Mouse (Mus musculus) 3134 (cell line): ENCODE results near the gene Stam.
A peak's percentile ranks its signal among the peaks of the same experiment; 100 is the strongest.

Experiments used
- DNase-seq: peaks from one replicate; pipeline ENCODE4 v3.0.0-alpha.2; 2011; ENCODE audit warnings: low spot score; ENCODE audit not compliant: insufficient read length; ENCODE audit errors: extremely low read depth

Gene Stam

GRCm38 (mm10) chr2:14107673-14108072 lies 33.8 kb downstream of the Stam start:
- DNase-seq, result no peak

DNA sequence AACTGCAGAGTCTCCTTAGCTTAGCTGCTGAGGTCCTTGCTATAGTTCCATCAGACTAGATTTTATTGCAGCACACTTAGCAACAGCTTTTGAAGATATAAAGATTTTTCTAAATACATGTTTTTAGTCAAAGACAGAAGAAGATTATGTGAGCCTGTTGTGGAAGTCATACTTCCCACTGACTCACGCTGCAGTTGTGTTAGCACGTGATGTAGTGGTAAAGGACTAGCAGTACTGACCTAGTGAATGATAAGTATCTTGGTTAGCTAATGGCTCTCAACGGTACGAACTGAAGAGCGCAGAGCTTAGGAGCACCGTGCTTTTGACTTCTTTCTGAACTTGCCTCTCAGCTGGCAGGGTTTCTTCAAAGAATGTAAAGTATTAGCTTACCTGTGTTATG lies 52.5 kb downstream of the Stam start:
- no peak for DNase-seq

DNA sequence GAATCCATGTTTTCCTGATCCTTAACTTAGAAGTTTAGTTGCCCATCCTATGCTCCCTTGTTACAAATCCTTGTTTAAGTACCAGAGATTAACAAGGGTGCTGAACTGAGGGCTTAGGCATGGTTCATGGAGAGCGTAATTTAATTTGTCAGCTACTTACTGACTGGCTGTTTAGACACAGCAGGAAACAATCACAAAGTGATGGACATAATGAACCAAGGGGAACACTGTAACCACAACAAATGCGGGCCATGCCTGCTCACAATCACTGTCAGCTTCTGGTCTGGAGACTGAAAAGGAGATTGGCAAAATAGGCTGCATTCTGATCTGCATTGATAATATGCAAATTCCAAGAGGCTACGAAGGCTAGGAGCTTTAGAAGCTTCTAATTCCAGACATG lies 53.7 kb downstream of the Stam start:
- no peak for DNase-seq

DNA sequence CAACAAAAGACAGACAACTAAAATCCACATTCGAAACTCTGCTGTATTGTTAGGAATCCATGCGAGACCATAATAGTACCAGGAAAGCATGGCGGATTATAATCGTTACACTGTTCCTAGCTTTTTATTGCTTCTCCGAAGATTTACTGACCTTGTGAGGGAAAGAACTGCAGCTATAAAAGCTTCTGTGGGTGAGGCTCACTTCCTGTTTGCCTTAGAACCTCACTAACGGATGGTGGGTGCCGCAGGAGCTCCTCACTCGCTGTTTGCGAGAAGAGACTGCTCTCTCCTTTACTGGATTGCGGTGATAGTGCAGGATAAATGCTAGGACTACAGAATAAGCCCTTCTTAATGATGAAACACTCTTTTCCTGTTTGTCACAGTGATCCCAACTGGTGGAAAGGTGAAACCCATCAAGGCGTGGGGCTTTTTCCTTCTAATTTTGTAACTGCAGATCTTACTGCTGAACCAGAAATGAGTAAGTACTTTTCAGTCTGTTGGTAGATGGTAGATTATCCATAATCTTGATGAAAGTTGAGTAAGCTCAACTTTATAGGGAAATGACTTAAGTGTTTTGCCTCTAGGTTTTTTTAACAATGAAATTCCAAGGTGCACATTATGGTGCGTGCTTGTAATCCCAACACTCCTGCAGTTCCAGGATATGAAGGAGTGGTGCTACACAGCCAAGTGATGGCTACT lies 56.9 kb downstream of the Stam start:
- DNase-seq, result no peak

- DNase-seq, result no peak
Observed at GRCm38 (mm10) chr2:14132468-14133326, 58.8 kb downstream of the Stam start.

DNA sequence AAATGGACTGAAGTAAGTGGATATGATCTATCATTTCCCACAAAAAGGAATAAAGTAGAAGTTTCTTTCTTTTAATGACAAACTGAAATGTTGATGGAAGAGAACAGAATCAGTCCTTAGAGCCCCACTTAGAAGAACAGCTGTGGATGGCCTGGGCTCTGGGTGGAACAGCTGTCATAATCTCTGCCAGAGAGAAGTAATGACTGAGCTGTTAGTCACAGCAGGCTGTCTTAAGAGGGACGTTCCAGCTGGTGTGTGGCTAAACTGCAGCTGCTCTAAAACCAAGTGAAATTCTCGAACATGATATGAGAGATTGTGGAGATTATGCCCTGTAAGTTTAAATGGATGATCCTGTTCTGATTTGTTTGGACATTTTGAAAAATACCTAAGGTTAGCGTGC lies 63.0 kb downstream of the Stam start:
- DNase-seq, result peak; percentile 13

DNA sequence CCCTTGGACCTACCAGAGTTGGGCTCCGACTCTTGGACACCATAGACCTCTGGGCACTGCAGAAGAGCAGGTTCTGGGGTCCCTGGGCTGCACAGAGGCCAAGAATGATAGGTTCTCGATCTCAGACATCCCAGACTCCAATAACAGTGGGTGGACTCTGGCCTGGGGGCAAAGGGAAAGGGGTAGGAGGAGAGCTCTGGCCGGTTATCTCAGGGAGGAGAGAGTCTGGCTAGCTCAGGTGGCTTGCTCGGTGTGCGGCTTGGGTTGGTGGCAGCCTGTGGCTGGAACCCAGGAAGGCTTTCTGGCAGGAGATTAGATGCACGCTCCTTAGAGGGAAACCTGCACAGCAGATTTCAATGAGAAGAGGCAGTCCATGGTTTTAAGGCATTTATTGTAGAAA lies 65.7 kb downstream of the Stam start:
- DNase-seq, result no peak

DNA sequence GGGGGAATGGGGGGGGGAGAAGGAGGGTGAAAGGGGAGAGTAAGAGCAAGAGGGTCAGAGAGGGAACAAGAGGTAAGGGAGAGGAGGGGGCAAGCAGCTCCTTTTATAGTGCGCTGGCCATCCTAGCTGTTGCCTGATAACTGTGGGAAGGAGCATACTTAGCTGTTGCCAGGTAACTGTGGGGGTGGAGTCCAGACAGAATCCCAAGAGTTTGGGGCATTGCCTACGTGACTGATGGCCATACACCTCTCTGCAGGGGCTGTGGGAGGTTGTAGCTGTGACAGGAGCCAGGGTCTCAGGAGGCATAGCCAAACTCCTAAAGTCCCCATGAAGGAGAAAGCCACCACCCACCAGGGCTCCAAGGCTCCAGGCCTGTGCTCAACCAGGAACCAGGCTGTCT lies 66.1 kb downstream of the Stam start:
- no peak for DNase-seq

- DNase-seq, result no peak
Observed at GRCm38 (mm10) chr2:14145311-14145710, 71.4 kb downstream of the Stam start.

GRCm38 (mm10) chr2:14146913-14147312 lies 73.0 kb downstream of the Stam start:
- no peak for DNase-seq

DNA sequence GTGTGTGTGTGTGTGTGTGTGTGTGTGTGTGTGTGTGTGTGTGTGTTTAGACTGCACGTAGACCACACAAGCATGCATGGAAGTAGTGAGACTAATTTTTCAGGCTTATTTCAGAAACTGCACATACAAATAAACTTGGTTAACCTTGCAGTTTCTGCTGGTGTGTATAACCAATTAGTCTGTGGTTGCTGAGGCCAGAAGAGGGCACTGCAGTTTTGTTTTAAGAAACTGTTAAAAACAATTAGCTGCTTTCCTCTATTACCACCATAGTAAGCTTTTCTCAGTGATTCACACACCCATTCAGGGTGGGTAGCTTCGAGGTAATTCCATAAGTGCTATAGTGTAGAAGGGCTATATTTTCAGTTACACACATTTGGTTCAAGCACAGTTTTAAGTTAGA lies 76.9 kb downstream of the Stam start:
- no peak for DNase-seq

DNA sequence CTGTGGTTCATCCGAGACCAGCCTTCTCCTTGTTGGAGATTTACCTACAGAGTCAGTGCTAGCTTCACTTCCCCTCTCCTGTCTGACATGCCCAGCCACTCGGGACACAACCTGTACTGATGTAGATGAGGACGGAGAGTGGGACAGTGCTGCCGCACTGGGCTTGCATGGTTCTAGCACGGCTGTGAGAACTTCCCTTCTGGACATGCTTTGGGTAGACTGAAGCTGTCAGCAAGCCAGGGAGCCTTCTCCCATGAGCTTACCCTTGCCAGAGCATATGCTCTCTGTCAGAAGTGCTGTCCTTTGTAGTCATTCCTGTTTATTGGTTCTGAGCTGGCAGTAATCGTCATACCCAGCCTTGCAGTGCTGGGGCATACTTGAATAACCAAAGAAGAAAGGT lies 78.0 kb downstream of the Stam start:
- DNase-seq, result no peak

GRCm38 (mm10) chr2:14159047-14159446 lies 85.1 kb downstream of the Stam start:
- no peak for DNase-seq

DNA sequence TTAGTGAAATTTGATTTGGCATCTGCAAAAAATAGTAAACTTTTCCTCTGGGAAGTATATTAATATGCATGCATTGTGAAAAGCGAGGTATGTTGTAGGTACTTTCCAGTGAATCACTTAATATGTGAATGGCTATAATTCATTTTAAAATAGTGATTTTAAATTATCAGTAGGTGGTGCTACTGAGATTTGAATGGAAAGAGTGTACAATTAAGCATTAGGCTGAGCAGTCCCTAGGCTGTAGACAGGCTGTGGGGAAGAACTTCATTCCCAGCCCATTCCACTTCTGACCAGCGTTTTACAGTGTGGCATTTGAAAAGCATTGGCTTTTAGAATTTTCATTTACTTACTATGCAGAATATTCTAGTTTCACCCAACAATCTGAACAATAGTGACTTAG lies 85.9 kb downstream of the Stam start:
- no peak for DNase-seq

DNA sequence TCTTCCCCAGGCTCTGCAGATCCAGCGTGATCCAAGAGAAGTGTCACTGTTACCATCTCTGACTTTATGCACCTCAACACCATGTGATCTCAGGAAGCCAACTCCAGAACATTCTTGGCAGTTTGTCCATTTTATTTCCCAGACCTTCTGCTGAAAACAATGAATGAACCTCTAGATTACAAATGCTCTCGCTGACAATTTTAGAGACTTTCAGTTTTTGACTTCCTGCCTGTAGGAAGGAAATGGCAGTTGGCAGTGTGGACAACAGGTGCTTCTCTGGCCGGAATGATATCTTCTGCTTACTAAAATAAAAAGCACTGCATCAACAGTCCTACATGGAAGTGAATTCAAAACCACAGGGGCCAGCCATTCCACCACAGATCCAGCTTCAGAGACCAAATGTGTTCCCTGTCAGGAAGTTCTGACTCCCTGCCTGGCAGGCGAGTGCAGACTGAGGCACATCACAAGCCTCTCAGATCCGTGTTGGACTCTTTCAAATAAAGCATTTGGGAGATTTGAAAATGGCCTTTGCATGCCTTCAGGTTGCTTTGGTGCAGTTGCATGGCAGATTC lies 90.6 kb downstream of the Stam start:
- no peak for DNase-seq

GRCm38 (mm10) chr2:14165066-14165465 lies 91.2 kb downstream of the Stam start:
- no peak for DNase-seq

- no peak for DNase-seq
Observed at GRCm38 (mm10) chr2:14165618-14166344, 91.9 kb downstream of the Stam start.

GRCm38 (mm10) chr2:14167721-14168120 lies 93.8 kb downstream of the Stam start:
- no peak for DNase-seq

DNA sequence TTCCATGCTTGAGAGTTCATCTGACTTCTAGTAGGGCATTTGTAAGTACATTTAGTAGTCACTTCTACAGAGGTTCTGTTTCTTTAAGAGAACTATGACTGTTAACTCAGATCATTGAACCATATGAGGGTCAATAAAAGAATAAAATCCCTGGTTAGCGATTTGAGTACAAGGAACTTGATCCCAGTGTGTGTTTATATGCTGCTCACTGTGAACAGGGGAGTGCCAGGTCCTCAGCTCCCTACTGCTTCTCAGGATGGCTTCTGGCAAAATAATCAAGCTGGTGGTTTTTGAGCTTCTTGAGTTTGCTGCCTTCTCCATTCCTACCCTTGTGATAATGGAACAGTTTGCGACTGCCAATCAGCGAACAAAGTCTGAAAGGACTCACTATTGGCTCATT lies 100.4 kb downstream of the Stam start, which contains the start of gene Tmem236:
Gene Tmem236 (plus strand): TSS at position 190 of the 400 bp plus-strand sequence.
- DNase-seq, result no peak

DNA sequence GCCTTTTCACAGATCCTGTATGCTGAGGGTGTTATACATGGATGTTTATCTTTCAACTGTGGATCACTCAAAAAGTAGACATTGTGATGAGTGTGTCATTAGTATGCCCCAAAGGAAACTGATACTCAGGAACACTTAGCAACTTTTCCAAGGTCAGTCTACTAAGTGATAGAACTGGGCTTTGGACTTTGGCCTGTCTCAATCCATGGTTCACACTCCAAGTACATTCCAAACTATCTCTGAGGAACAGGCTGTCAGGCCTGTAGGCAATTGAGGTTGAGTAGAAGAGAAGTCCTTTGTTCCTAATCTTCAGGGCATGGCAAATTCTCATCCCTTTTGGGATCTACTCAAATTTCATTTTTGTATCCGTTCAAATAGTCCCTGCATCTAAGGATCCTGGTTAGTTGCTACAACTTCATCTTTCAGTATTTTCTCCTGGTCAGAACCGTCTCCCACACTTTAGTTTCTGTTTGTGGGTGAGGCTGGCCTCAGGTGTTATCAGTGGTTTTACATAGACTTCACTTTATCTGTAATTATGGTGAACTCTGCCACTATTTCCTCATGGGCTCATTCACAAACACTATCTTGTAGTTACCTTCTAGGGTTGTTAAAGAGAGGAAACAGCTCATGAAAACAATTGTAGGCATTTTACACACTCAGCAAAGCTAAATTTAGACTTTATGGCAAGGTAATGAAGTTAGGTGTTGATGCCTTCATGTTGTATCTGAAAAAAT lies 102.7 kb downstream of the Stam start:
- DNase-seq, result no peak
